Mouse (Mus musculus) heart, adult 9 months (tissue): ENCODE measurements at regions not wholly inside any gene's neighbourhood (a gene's known extent, or its start where the extent isn't known, plus 50 kb on each side); places are given as distances from the start of the nearest gene placed in this dataset.
A peak's percentile ranks its signal among the peaks of the same experiment; 100 is the strongest.

Experiments
- DNase-seq, 2 experiments: peaks; one replicate each; pipeline ENCODE4 v3.0.0; 2022; ENCODE audit warnings: low spot score in 2 of 2

DNA sequence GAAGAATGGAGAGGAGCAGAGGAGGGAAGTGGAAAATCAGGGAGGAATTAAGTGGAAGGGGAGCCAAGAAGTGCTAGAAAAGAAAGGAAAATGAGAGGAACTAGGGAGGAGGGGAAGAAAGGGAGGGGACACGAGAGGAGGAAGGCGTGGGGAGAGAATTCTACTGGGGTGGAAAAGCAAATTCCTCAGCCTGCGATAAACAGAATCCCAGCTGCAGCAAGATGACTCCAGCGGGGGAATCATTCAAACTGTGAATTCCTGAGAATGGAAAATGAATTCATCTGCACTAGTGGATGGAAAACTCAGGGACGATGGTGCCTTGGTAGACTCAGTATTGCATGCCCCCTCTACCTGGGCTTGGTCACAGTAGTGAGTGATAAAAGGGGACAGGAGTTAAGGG lies 322.6 kb downstream of the Bcor start:
- no peak for DNase-seq

- peak; percentile 45 to 57 for DNase-seq
These were observed 320.4 kb downstream of the Bcor start for GRCm38 (mm10) chrX:11839665-11840245.

DNA sequence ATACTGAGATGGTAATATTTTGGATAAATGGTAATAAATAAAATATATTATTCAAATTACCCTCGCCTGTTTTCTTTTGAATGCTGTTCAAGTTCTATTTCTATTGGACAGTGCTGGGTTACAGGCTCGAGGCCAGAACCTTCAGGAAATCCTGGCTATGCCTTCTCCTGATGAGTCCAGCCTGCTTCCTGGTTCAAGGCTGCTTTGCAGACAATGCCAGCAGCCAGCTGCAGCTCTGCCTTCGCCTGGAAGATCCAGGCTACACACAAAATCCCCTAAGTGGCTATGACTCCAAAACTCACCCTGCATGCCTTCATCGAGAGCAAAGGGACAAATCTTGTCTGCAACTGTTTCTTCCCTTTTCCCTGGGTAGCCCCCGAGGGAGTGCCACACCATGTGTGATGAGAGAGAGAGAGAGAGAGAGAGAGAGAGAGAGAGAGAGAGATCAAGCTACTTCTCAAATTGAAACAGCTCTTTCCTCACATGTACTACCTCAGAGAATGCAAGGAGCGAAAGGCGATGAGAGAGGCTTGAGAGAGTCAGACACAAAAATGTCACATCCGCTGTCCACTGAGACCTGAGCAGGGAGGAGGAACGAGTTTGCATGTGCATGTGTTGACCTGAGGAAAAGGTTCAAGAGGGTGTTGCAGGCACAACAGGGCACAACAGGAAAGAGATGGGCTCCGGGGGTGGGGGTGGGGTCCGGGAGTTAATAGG lies 319.7 kb downstream of the Bcor start:
- peak; percentile 28 to 34 for DNase-seq

DNA sequence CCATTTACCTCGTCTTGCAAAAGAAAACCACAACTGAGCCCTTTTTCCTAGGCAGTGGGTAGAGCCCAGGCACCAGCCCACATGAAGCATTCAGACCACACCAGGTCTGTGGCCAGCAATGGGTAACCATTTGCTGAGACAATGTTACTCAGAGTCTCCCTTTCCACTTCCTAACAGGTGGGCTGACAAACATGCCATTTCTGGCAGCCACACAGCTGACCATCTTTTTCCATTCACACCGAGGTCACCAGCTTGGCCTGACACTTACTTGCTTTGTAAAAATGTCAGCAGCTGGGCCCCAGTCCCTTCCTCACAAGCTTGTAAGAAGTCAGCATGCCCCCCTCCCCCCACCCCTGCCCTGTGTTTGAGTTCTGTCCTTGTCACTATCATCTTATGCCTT lies 314.6 kb downstream of the Bcor start:
- DNase-seq: no peak

DNA sequence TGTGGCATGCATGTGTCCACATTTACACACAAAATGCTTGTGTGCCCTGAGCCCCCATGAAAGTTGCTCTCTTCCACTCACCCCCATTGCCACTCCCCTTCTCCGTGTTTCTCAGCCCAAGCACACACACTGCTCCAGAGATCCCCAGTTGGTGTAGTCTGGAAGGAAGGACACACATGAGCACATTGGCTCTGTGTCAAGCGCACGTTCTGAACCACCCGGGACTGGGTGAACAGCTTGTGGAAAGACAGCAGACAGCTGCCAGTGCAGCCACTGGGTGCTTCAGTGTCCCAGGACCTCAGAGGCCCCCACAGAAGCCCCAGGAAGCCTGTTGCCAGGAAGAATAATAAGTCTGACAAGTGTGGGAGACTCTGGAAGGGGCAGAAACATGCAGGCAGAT lies 304.2 kb downstream of the Bcor start:
- no peak for DNase-seq

DNA sequence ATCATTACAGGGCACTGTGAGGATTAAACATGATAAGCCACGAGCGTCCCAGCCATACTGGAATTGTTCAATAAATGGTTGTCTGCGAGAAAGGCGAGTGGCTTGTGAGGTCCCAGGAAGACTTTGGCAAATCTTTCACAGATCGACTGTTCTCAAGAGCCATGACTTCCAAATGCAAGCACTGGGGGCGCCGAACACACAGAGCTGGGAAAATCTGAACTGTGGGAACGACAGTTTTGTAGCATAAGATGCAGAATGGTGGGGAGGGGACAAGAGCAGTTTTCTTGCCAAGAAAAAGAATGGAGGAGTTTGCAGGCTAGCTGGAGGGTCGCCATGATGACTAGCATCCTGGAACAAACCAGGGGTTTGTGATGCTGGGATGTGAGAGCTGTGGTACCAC lies 300.8 kb downstream of the Bcor start:
- DNase-seq: no peak

DNA sequence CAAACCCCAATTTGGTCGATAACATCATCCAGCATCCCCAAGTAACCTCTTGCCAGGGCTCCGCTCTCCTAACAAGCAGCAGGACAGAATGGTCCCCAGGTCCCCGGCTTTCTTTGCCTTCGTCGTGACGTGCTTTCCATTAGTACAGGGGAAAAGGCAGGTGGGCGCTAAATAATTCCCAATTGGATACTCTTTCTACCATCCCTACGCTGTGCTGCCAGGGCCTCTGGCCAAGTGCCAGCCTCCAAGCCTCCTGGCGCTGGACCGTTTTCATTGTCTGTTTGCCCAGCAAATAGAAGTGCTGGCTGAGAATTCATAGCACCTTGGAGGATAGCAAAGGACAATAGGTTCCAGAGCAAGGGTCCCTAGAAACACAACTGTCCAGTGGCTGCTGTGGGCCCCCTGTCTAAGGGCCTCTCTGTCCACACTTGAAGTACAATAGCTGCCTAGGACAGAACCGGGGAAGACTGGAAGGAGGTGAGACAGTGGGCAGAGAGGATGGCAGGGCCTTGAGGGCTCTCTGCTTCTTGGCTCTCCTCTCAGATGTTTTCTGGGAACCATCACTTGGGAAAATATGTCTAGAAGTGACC lies 298.9 kb downstream of the Bcor start:
- DNase-seq: no peak

DNA sequence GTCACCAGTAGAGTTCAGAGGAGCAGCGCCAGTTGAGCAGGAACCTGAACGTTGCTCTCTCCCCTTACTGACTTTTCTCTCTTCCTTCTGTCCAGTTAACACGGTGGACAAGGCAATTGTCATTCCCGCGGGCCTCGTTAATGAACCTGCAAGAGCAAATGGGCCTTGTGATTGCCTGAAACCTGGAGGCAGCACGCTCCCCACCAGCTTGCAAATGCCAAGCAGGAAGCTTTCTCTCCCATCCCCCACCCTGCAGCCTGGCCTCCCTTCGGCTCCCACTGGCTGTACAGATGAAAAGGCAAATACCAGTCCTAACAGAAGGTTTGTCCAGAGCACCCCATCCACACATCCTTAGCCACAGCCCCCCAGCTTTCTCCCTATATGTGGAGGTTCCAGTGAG lies 298.3 kb downstream of the Bcor start:
- DNase-seq: no peak

- no peak for DNase-seq
These were observed 297.0 kb downstream of the Bcor start for GRCm38 (mm10) chrX:11863106-11863505.

GRCm38 (mm10) chrX:11873913-11874312 lies 286.2 kb downstream of the Bcor start:
- no peak for DNase-seq

DNA sequence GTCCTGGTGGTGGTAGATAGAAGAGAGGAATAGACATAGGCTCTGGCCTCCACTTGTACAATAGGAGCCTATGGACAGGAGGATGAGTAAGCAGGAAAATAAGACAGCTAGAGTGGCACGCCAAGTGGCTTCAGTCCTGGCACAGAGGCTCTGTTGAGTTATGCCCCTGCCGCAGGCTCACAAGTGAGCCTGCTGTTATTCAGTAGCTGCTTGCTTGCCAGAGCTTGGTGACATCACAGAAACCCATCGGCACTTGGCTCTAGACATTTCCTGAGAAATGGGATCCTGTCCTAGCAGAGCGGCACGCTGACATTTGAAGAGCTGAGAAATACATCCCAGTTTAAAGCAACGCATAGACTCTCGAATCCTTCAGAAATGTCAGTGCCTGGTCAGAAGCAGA lies 283.5 kb downstream of the Bcor start:
- no peak for DNase-seq

DNA sequence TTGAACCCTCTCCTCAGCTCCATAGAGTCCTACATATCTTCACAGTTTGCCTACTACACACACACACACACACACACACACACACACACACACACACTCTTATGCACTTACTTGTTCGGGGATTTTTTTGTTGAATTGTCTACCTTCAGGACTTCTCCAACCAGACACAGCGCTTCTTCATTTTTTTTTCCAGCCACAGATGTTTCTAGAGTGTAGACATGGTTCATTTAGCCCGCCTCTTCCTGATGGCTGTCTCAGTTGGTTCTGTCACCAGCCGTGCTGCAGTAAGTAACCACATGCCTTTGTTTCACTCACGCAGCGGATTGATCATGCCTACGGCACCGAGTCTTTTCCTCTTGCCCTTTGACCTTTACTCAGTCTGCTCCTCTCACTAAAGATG lies 282.1 kb downstream of the Bcor start:
- DNase-seq: no peak

- DNase-seq: peak in 1 of 2 experiments; percentile 6
These were observed 279.2 kb downstream of the Bcor start for GRCm38 (mm10) chrX:11880972-11881371.

DNA sequence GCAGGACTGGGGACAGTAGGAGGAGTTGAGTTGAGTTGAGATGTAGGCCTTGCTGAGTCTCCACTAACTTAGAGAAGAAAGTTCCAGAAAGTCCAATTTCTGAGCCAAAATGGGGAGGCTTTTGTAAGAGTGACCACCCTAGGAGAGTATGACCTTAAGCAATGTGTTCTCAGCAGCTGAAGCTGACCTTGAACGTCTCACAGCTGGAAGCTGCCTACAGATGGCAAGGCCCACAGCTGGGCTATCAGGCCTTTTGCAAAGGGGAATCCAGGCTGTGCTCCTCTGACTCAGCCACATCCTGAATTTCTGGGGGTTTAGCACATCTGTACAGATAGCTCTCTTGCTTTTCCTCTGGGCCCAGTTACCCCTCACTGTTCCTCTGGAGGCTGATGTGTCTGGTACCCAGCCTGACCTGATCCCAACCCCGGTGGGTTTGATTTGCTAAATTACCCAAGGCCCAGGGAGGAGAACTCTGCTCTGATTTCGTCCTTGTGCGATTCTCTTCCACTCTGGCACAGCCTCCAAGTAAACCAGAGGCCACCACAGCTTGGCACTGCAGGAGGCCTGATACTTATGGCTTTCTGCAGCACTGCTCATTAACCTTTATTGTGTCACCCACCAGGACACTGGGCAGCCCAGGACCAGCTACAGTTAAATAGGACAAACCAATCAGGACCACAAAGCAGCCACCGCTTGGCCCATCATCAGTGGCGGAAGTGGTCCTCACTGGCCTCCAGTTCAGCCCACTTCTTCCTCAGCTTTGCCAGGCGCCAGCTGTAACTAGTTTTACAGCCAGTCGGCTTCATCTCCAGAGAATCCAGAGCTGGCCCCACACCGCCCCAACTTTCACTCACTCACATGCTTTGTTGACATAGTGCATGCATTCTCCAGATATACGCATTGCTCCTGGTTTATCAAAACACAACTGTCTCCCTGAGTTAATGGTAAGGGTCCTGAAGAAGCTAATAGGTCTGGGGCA lies 276.1 kb downstream of the Bcor start:
- peak; percentile 11 to 29 for DNase-seq

DNA sequence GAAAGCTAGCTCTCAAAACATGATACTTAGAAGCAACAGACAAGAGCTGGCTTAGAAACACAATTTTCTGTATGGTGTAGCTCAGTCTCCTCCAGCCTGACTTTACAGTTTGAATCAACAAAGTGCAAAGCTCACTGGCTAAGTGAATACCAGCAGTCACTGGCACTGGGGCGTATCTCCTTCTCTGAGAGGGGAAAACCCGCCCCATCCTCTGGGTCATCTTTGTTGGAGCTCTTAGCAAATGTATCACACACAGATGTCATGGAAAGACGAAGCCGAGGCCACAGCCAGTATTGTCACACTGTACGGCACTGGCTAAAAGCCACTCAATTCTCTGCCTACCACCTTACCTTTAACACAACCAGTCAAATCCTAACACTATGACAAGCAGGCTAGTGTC lies 267.8 kb downstream of the Bcor start:
- DNase-seq: no peak

- DNase-seq: no peak
These were observed 266.4 kb downstream of the Bcor start for GRCm38 (mm10) chrX:11893606-11894279.

- DNase-seq: no peak
These were observed 265.9 kb downstream of the Bcor start for GRCm38 (mm10) chrX:11894280-11894662.

- peak; percentile 54 to 65 for DNase-seq
These were observed 264.8 kb downstream of the Bcor start for GRCm38 (mm10) chrX:11895396-11895795.

GRCm38 (mm10) chrX:11898280-11898679 lies 261.9 kb downstream of the Bcor start:
- no peak for DNase-seq

DNA sequence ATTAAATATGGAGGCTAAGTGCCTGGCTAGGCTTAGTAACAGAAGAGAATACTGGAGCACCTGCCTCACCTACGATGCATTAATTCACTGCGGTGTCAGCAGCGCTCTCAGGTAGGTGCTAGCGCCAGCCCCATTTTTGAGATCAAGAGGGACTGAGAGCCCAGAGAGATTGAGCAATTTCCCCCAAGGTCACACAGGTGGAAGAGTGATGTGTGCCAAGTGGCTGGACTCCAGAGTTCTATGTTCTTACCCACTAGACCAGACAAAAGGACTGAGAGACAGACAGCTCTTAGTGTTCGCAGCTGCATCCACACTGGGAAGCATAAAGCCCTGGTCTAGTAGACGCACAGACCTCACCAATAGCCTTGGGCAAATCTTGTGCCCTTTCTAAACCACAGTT lies 261.1 kb downstream of the Bcor start:
- DNase-seq: no peak

DNA sequence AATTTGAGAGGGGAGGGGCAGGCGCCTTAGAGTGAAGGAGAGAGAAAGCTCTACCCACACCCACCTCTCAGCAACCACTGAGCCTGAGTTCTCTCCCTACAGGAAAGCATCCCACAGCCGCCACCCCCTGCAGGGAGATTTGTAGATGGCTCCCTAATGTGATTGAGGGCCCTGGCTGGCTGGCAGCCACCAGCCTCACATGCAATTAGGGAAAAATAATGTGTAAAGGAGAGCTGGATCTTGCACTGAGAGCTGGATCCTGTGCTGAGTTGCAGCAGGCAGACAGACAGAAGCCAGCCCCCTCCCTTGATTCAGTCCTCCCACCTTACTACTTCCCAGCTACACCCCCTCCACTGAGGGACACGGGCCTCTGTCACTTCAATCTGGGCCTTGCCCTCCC lies 260.2 kb downstream of the Bcor start:
- no peak for DNase-seq

DNA sequence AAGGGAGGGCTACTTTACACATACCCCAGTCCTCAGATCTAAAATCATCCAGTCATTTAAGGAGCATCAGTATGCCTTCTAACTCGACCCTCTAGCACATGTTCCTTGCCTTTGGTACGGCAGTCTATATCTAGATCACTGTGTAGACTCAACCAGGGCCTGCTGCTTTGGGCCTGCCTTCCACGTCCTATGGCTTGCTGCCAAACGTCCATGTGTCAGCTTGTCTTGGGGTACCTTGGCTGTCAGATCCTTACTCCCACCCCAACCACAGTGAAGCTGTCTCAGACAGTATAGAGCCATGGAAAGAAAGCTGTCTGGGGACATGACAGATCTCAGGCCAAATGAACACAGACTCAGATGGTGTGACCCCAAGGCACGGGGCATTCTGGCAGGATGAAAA lies 258.4 kb downstream of the Bcor start:
- DNase-seq: no peak
